Mouse (Mus musculus): ENCODE measurements at regions not wholly inside any gene's neighbourhood (a gene's known extent, or its start where the extent isn't known, plus 50 kb on each side); places are given as distances from the start of the nearest gene placed in this dataset.

GRCm38 (mm10) chr13:115230494-115230893 is 128.7 kb upstream of the Itga1 start:
- DNase-seq: peak; percentile 28 to 35

GRCm38 (mm10) chr13:115226824-115227223 is 125.1 kb upstream of the Itga1 start:
- no peak for DNase-seq

GRCm38 (mm10) chr13:115219701-115220100 is 117.9 kb upstream of the Itga1 start:
- no peak for DNase-seq

GRCm38 (mm10) chr13:115211285-115211684 is 109.5 kb upstream of the Itga1 start:
- no peak for DNase-seq

- no peak for DNase-seq
Observed at GRCm38 (mm10) chr13:115210643-115211208, 109.0 kb upstream of the Itga1 start.

GRCm38 (mm10) chr13:115209402-115210192 is 107.8 kb upstream of the Itga1 start:
- no peak for DNase-seq

GRCm38 (mm10) chr13:115206723-115207122 is 105.0 kb upstream of the Itga1 start:
- DNase-seq: no peak

- DNase-seq: no peak
Observed at GRCm38 (mm10) chr13:115199166-115199565, 97.4 kb upstream of the Itga1 start.

GRCm38 (mm10) chr13:115188066-115188465 is 86.3 kb upstream of the Itga1 start:
- DNase-seq: no peak

GRCm38 (mm10) chr13:115187356-115187755 is 85.6 kb upstream of the Itga1 start:
- DNase-seq: no peak

GRCm38 (mm10) chr13:115182211-115182870 is 80.6 kb upstream of the Itga1 start:
- DNase-seq: no peak

- no peak for DNase-seq
Observed at GRCm38 (mm10) chr13:115178175-115178917, 76.6 kb upstream of the Itga1 start.

- DNase-seq: no peak
Observed at GRCm38 (mm10) chr13:115171347-115172062, 69.7 kb upstream of the Itga1 start.

GRCm38 (mm10) chr13:115165981-115166380 is 64.2 kb upstream of the Itga1 start:
- no peak for DNase-seq

- DNase-seq: no peak
Observed at GRCm38 (mm10) chr13:115162689-115163413, 61.1 kb upstream of the Itga1 start.

GRCm38 (mm10) chr13:115159386-115159785 is 57.6 kb upstream of the Itga1 start:
- DNase-seq: no peak
